Mouse (Mus musculus): ENCODE data around the gene Cab39l. TPM values are rescaled to one million over a fixed set of nuclear protein-coding genes. Genes with fewer than 3 reads are reported as not detected.
A peak's percentile ranks its signal among the peaks of the same experiment; 100 is the strongest.
"Not testable (repeated sequence)": the region's sequence is repeated elsewhere in the genome, so short reads cannot be mapped to it uniquely, and the experiment has no call there.

The Cab39l gene
- polyA plus RNA-seq (2014; fragmentation: Nextera tagmentation; extraction: Ambion mirVana): 43.4 and 47.7 TPM in 2 replicates

- Histone ChIP-seq H3K9ac (ENCODE audit: low read length) (peak within 1 kb of the TSS; percentile 74), H3K36me3 (ENCODE audit: control insufficient read depth, insufficient read depth, low read length) (no peaks in the 10 kb centered on the region), H3K9me3 (ENCODE audit: control insufficient read depth, low read length) (no peaks in the 10 kb centered on the region), H3K27me3 (ENCODE audit: control insufficient read depth, insufficient read depth, low read length) (no peaks in the 10 kb centered on the region), H3K4me3 (ENCODE audit: low read depth, low read length) (peak within 1 kb of the TSS; percentile 78), H3K4me1 (replicated peaks; ENCODE audit: control insufficient read depth, insufficient read depth, low read length) (no peaks in the 10 kb centered on the region), H3K27ac (ENCODE audit: low read depth, low read length) (peak within 1 kb of the TSS; percentile 42; the same call in 1 of the 2 replicates), H3K4me2 (ENCODE audit: low read depth, low read length, severe bottlenecking) (peak within 1 kb of the TSS; percentile 71)
- under 1% methylated on average over 58 of the region's 66 CpGs for WGBS
- ATAC-seq (replicated peaks; ENCODE audit: low FRiP score) (peak; percentile 100), DNase-seq (ENCODE audit: low spot score) (peak; percentile 95)
Observed at GRCm38 (mm10) chr14:59440558-59441471, at the start of gene Cab39l, which contains the start of gene Setdb2. Gene Cab39l, plus strand, starts transcription at chr14:59440972. Gene Setdb2, minus strand, starts transcription at chr14:59440884.

- ATAC-seq (replicated peaks; ENCODE audit: low FRiP score) (no peak), DNase-seq (ENCODE audit: low spot score) (no peak)
- Histone ChIP-seq H3K9ac (ENCODE audit: low read length) (no peak within 1 kb of the TSS), H3K9me3 (ENCODE audit: control insufficient read depth, low read length) (no peaks in the 10 kb centered on the region), H3K4me2 (ENCODE audit: low read depth, low read length, severe bottlenecking) (no peak within 1 kb of the TSS), H3K4me1 (replicated peaks; ENCODE audit: control insufficient read depth, insufficient read depth, low read length) (no peaks in the 10 kb centered on the region), H3K27me3 (ENCODE audit: control insufficient read depth, insufficient read depth, low read length) (no peaks in the 10 kb centered on the region), H3K4me3 (ENCODE audit: low read depth, low read length) (no peak within 1 kb of the TSS), H3K27ac (ENCODE audit: low read depth, low read length) (no peak within 1 kb of the TSS), H3K36me3 (ENCODE audit: control insufficient read depth, insufficient read depth, low read length) (no peaks in the 10 kb centered on the region)
- whole genome bisulfite sequencing: 91% methylated on average over 3 of the region's 3 CpGs
Observed at GRCm38 (mm10) chr14:59395281-59395680, 45.5 kb upstream of the Cab39l start, which contains the start of gene Phf11c. Gene Phf11c, minus strand, starts transcription at chr14:59395381.

DNA sequence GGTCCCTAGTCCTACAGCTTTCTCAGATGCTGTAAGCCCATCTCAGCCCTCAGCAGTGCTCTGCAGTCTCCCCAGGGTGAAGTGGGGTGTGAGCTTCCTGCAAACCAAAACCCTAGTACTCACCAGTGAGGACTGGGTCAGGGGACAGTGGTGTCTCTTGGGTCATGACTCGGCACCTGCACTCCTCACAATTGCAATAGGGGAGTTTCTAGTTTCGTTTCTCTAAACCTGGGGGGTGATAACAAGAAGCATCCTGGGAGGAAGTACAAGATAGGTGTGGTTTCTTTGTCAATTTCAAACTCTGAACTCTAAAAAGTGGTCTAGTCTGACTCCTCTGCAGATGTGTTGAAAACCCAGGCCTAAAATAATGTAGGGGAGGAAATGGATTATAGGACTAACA, 43.8 kb upstream of the Cab39l start:
- Histone ChIP-seq H3K9ac (ENCODE audit: low read length) (no peak overlapping the region), H3K9me3 (ENCODE audit: control insufficient read depth, low read length) (no peaks in the 10 kb centered on the region), H3K4me2 (ENCODE audit: low read depth, low read length, severe bottlenecking) (no peak overlapping the region), H3K27me3 (ENCODE audit: control insufficient read depth, insufficient read depth, low read length) (no peaks in the 10 kb centered on the region), H3K36me3 (ENCODE audit: control insufficient read depth, insufficient read depth, low read length) (no peaks in the 10 kb centered on the region), H3K27ac (ENCODE audit: low read depth, low read length) (no peak overlapping the region), H3K4me1 (replicated peaks; ENCODE audit: control insufficient read depth, insufficient read depth, low read length) (no peaks in the 10 kb centered on the region), H3K4me3 (ENCODE audit: low read depth, low read length) (no peak overlapping the region)
- ATAC-seq (replicated peaks; ENCODE audit: low FRiP score): no peak
- DNase-seq (ENCODE audit: low spot score): no peak
- WGBS: 89% methylated on average over 2 of the region's 2 CpGs

GRCm38 (mm10) chr14:59414979-59415378, 25.8 kb upstream of the Cab39l start:
- ATAC-seq (replicated peaks; ENCODE audit: low FRiP score): not testable (repeated sequence)

DNA sequence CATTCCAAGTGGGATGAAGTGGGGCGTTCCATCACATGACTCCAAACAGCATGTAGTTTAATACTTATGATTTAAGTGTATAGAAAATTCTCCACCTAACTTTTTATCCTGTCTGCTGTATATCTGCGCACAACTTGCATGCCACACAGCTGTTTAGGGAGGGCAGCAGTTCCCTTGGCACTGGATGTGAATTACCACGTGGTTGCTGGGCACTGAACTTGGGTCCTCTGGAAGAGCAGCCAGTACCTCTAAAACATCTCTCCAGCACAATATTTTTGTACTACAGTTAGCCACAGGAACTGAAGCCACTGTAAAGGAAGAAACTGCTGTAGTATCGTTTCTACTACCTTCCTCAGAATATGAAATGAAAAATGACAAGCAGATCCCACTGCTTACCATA, 22.6 kb upstream of the Cab39l start:
- no peaks in the 10 kb centered on the region for H3K9me3 ChIP-seq (ENCODE audit: control insufficient read depth, low read length)
- H3K27me3 ChIP-seq (ENCODE audit: control insufficient read depth, insufficient read depth, low read length): 0 out of 2 replicates have a peak, but pooled peaks cover 2% of the 10 kb centered on the region
- H3K36me3 ChIP-seq (ENCODE audit: control insufficient read depth, insufficient read depth, low read length): no peaks in the 10 kb centered on the region
- H3K27ac ChIP-seq (ENCODE audit: low read depth, low read length): no peak overlapping the region
- no peak for DNase-seq (ENCODE audit: low spot score)
- H3K4me1 ChIP-seq (replicated peaks; ENCODE audit: control insufficient read depth, insufficient read depth, low read length): no peaks in the 10 kb centered on the region
- WGBS: 90% methylated on average over 4 of the region's 4 CpGs
- no peak overlapping the region for H3K4me3 ChIP-seq (ENCODE audit: low read depth, low read length)
- no peak overlapping the region for H3K4me2 ChIP-seq (ENCODE audit: low read depth, low read length, severe bottlenecking)
- no peak overlapping the region for H3K9ac ChIP-seq (ENCODE audit: low read length)
- ATAC-seq (replicated peaks; ENCODE audit: low FRiP score): no peak

More at GRCm38 (mm10) chr14:59414979-59415378, 25.8 kb upstream of the Cab39l start:
- not testable (repeated sequence) for H3K9me3 ChIP-seq (ENCODE audit: control insufficient read depth, low read length); H3K27me3 ChIP-seq (ENCODE audit: control insufficient read depth, insufficient read depth, low read length); H3K27ac ChIP-seq (ENCODE audit: low read depth, low read length); H3K9ac ChIP-seq (ENCODE audit: low read length); H3K4me1 ChIP-seq (replicated peaks; ENCODE audit: control insufficient read depth, insufficient read depth, low read length); DNase-seq (ENCODE audit: low spot score); H3K4me3 ChIP-seq (ENCODE audit: low read depth, low read length); H3K36me3 ChIP-seq (ENCODE audit: control insufficient read depth, insufficient read depth, low read length); H3K4me2 ChIP-seq (ENCODE audit: low read depth, low read length, severe bottlenecking)
- 96% methylated on average over 2 of the region's 2 CpGs for WGBS

DNA sequence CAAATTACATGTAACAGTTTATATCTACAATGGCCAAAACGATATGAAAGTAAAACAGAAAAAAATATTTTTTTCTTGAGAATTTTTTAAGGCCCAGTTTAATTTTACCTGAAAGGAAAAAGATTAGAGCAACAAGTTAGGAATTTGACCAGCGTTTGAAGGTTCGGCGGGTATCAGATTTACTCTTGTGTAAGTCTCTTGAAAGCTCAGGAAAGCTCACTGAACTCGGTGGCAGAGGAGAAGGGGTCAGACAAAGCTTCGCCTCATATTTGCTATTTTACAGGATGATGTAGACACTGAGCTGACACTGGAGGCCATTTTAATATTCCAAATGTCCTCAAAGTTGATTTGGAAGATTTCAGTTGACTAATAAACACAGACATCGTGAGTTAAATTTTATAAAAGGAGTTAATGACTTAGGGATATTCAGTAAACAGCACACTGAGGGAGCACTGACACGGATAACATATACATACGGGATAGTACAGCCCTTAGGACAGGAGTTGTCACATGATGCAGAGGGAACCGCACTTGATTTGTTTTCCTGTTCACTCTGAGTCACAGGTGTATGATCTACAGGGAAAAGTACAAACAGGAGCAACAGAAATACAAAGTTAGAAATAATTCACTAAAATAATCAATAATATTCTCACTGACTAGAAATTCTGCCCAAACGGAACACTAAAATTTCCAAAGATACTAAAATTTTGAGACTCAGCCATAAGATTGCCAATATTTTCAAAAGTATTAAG, 17.7 kb upstream of the Cab39l start:
- ATAC-seq (replicated peaks; ENCODE audit: low FRiP score) (no peak), DNase-seq (ENCODE audit: low spot score) (no peak)
- H3K36me3 ChIP-seq (ENCODE audit: control insufficient read depth, insufficient read depth, low read length): no peaks in the 10 kb centered on the region
- 88% methylated on average over 11 of the region's 11 CpGs for WGBS
- no peaks in the 10 kb centered on the region for H3K4me1 ChIP-seq (replicated peaks; ENCODE audit: control insufficient read depth, insufficient read depth, low read length)
- H3K9ac ChIP-seq (ENCODE audit: low read length): no peak overlapping the region
- no peak overlapping the region for H3K4me2 ChIP-seq (ENCODE audit: low read depth, low read length, severe bottlenecking)
- H3K9me3 ChIP-seq (ENCODE audit: control insufficient read depth, low read length): no peaks in the 10 kb centered on the region
- H3K27me3 ChIP-seq (ENCODE audit: control insufficient read depth, insufficient read depth, low read length): no peaks in the 10 kb centered on the region
- no peak overlapping the region for H3K4me3 ChIP-seq (ENCODE audit: low read depth, low read length)
- no peak overlapping the region for H3K27ac ChIP-seq (ENCODE audit: low read depth, low read length)

- no peak overlapping the region for H3K27ac ChIP-seq (ENCODE audit: low read depth, low read length)
- no peak overlapping the region for H3K4me2 ChIP-seq (ENCODE audit: low read depth, low read length, severe bottlenecking)
- DNase-seq (ENCODE audit: low spot score) (no peak), ATAC-seq (replicated peaks; ENCODE audit: low FRiP score) (no peak)
- no peaks in the 10 kb centered on the region for H3K36me3 ChIP-seq (ENCODE audit: control insufficient read depth, insufficient read depth, low read length)
- H3K9ac ChIP-seq (ENCODE audit: low read length): no peak overlapping the region
- WGBS: 84% methylated on average over 1 of the region's 1 CpGs
- H3K4me1 ChIP-seq (replicated peaks; ENCODE audit: control insufficient read depth, insufficient read depth, low read length): no peaks in the 10 kb centered on the region
- H3K4me3 ChIP-seq (ENCODE audit: low read depth, low read length): no peak overlapping the region
- H3K9me3 ChIP-seq (ENCODE audit: control insufficient read depth, low read length): no peaks in the 10 kb centered on the region
- no peaks in the 10 kb centered on the region for H3K27me3 ChIP-seq (ENCODE audit: control insufficient read depth, insufficient read depth, low read length)
Observed at GRCm38 (mm10) chr14:59430556-59430955, 10.2 kb upstream of the Cab39l start.

DNA sequence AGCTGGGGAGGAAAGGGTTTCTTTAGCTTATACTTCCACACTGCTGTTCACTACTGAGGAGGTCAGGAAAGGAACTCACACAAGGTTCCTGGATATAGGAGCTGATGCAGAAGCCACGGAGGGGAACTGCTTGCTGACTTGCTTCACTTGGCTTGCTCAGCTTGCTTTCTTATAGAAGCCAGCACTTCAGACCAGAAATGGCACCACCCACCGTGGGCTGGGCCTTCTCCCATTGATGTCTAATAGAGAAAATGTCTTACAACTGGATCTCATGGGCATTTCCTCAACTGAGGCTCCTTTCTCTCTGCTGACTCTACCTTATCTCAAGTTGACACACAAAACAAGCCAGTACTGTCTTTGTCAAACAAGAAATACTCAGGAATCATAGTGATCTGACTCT, 6.9 kb upstream of the Cab39l start:
- Histone ChIP-seq H3K9me3 (ENCODE audit: control insufficient read depth, low read length) (no peaks in the 10 kb centered on the region), H3K4me3 (ENCODE audit: low read depth, low read length) (no peak overlapping the region), H3K27me3 (ENCODE audit: control insufficient read depth, insufficient read depth, low read length) (no peaks in the 10 kb centered on the region), H3K36me3 (ENCODE audit: control insufficient read depth, insufficient read depth, low read length) (no peaks in the 10 kb centered on the region), H3K27ac (ENCODE audit: low read depth, low read length) (no peak overlapping the region), H3K4me1 (replicated peaks; ENCODE audit: control insufficient read depth, insufficient read depth, low read length) (no peaks in the 10 kb centered on the region), H3K4me2 (ENCODE audit: low read depth, low read length, severe bottlenecking) (no peak overlapping the region), H3K9ac (ENCODE audit: low read length) (no peak overlapping the region)
- WGBS: 74% methylated on average over 2 of the region's 2 CpGs
- ATAC-seq (replicated peaks; ENCODE audit: low FRiP score) (no peak), DNase-seq (ENCODE audit: low spot score) (no peak)
